Mouse (Mus musculus): ENCODE measurements around the gene Taf11.

Taf11 gene

GRCm38 (mm10) chr17:27916366-27916765, 6.7 kb upstream of the Taf11 start:
- DNase-seq, result no peak

GRCm38 (mm10) chr17:27914742-27915141, 5.1 kb upstream of the Taf11 start:
- DNase-seq, result no peak

GRCm38 (mm10) chr17:27911371-27911770, 1.7 kb upstream of the Taf11 start:
- no peak for DNase-seq

GRCm38 (mm10) chr17:27908888-27909621, 589 bp downstream of the Taf11 start, which contains the start of gene Anks1:
Gene Anks1, plus strand, starts transcription at chr17:27909306.
- peak; percentile 90 for DNase-seq

- peak; percentile 51 for DNase-seq
These were observed 1.3 kb downstream of the Taf11 start for GRCm38 (mm10) chr17:27908206-27908887.

GRCm38 (mm10) chr17:27907512-27908205, 2.0 kb downstream of the Taf11 start:
- peak; percentile 90 for DNase-seq

- DNase-seq, result no peak
These were observed 23.0 kb downstream of the Taf11 start for GRCm38 (mm10) chr17:27886499-27887210.

- no peak for DNase-seq
These were observed 25.6 kb downstream of the Taf11 start for GRCm38 (mm10) chr17:27883994-27884393.

- DNase-seq, result no peak
These were observed 26.5 kb downstream of the Taf11 start for GRCm38 (mm10) chr17:27883129-27883528.

- DNase-seq, result no peak
These were observed 28.1 kb downstream of the Taf11 start for GRCm38 (mm10) chr17:27881518-27881917.

GRCm38 (mm10) chr17:27874510-27874909, 35.1 kb downstream of the Taf11 start:
- DNase-seq, result peak; percentile 63

GRCm38 (mm10) chr17:27873583-27873982, 36.1 kb downstream of the Taf11 start:
- no peak for DNase-seq

GRCm38 (mm10) chr17:27871851-27872250, 37.8 kb downstream of the Taf11 start:
- no peak for DNase-seq

- DNase-seq, result no peak
These were observed 42.9 kb downstream of the Taf11 start for GRCm38 (mm10) chr17:27866737-27867136.

- DNase-seq, result no peak
These were observed 44.2 kb downstream of the Taf11 start for GRCm38 (mm10) chr17:27865461-27865860.

GRCm38 (mm10) chr17:27859131-27859530, 50.5 kb downstream of the Taf11 start:
- peak; percentile 55 for DNase-seq

- DNase-seq, result peak; percentile 34
These were observed 51.8 kb downstream of the Taf11 start for GRCm38 (mm10) chr17:27857649-27858475.

- DNase-seq, result peak; percentile 67
These were observed 52.6 kb downstream of the Taf11 start for GRCm38 (mm10) chr17:27856798-27857648.

GRCm38 (mm10) chr17:27856265-27856797, 53.3 kb downstream of the Taf11 start, which contains the start of gene Uhrf1bp1:
Gene Uhrf1bp1, plus strand, starts transcription at chr17:27856441.
- peak; percentile 95 for DNase-seq

Data from liver (tissue).